Mouse (Mus musculus): ENCODE measurements around the gene Upb1. TPM values are rescaled to one million over a fixed set of nuclear protein-coding genes. Genes with fewer than 3 reads are reported as not detected.
"Not testable (repeated sequence)": the region's sequence is repeated elsewhere in the genome, so short reads cannot be mapped to it uniquely, and the experiment has no call there.

Upb1 gene
- total RNA-seq, 2 experiments from 2014 or later, result 0.22 to 0.39 TPM

- intact Hi-C loops (cut with DNase I), result no loop called here
- DNase-seq (ENCODE audit: low spot score in 2 of 2), result no peak
Observed at GRCm38 (mm10) chr10:75447489-75447888, 46.6 kb downstream of the Upb1 start.

GRCm38 (mm10) chr10:75448806-75449420 lies 48.0 kb downstream of the Upb1 start:
- intact Hi-C loops (cut with DNase I), result no loop called here
- DNase-seq (ENCODE audit: low spot score in 2 of 2), result no peak

- no peak for DNase-seq (ENCODE audit: low spot score in 2 of 2)
- intact Hi-C loops (cut with DNase I), result no loop called here
Observed at GRCm38 (mm10) chr10:75450331-75450730, 49.4 kb downstream of the Upb1 start.

- intact Hi-C loops (cut with DNase I), result no loop called here
- no peak for DNase-seq (ENCODE audit: low spot score in 2 of 2)
Observed at GRCm38 (mm10) chr10:75451036-75451786, 50.3 kb downstream of the Upb1 start.

- intact Hi-C loops (cut with DNase I); DNase-seq (ENCODE audit: low spot score in 2 of 2): not testable (repeated sequence)
Observed at GRCm38 (mm10) chr10:75456061-75456831, 55.3 kb downstream of the Upb1 start.

GRCm38 (mm10) chr10:75457852-75458251 lies 56.9 kb downstream of the Upb1 start:
- no peak for DNase-seq (ENCODE audit: low spot score in 2 of 2)
- intact Hi-C loops (cut with DNase I), result no loop called here

- DNase-seq (ENCODE audit: low spot score in 2 of 2), result no peak
- intact Hi-C loops (cut with DNase I), result no loop called here
Observed at GRCm38 (mm10) chr10:75458329-75458728, 57.4 kb downstream of the Upb1 start.

GRCm38 (mm10) chr10:75462728-75463127 lies 61.8 kb downstream of the Upb1 start:
- intact Hi-C loops (cut with DNase I), result no loop called here
- no peak for DNase-seq (ENCODE audit: low spot score in 2 of 2)

GRCm38 (mm10) chr10:75465781-75466550 lies 65.1 kb downstream of the Upb1 start:
- DNase-seq (ENCODE audit: low spot score in 2 of 2), result peak in 1 of 2 experiments; percentile 10
- intact Hi-C loops (cut with DNase I), result no loop called here

- no peak for DNase-seq (ENCODE audit: low spot score in 2 of 2)
- intact Hi-C loops (cut with DNase I), result no loop called here
Observed at GRCm38 (mm10) chr10:75473411-75473810, 72.5 kb downstream of the Upb1 start.

- DNase-seq (ENCODE audit: low spot score in 2 of 2), result no peak
Observed at GRCm38 (mm10) chr10:75474571-75474970, 73.7 kb downstream of the Upb1 start.

GRCm38 (mm10) chr10:75475139-75475850 lies 74.4 kb downstream of the Upb1 start:
- intact Hi-C loops (cut with DNase I); DNase-seq (ENCODE audit: low spot score in 2 of 2): not testable (repeated sequence)

More at GRCm38 (mm10) chr10:75474571-75474970, 73.7 kb downstream of the Upb1 start:
- intact Hi-C loops (cut with DNase I), result no loop called here

- DNase-seq (ENCODE audit: low spot score in 2 of 2), result no peak
- intact Hi-C loops (cut with DNase I), result no loop called here
Observed at GRCm38 (mm10) chr10:75477034-75477433, 76.1 kb downstream of the Upb1 start.

- DNase-seq (ENCODE audit: low spot score in 2 of 2), result no peak
- intact Hi-C loops (cut with DNase I), result loop anchor here (10.0 kb wide), 1 partner anchor 225 kb away; no protein-coding TSS in a partner anchor
Observed at GRCm38 (mm10) chr10:75479955-75480354, 79.0 kb downstream of the Upb1 start.

GRCm38 (mm10) chr10:75481703-75482102 lies 80.8 kb downstream of the Upb1 start:
- intact Hi-C loops (cut with DNase I), result loop anchor here (10.0 kb wide), 1 partner anchor 227 kb away; no protein-coding TSS in a partner anchor

GRCm38 (mm10) chr10:75482271-75482670 lies 81.4 kb downstream of the Upb1 start:
- intact Hi-C loops (cut with DNase I), result loop anchor here (10.0 kb wide), 1 partner anchor 227 kb away; no protein-coding TSS in a partner anchor
- DNase-seq (ENCODE audit: low spot score in 2 of 2), result no peak

More at GRCm38 (mm10) chr10:75481703-75482102, 80.8 kb downstream of the Upb1 start:
- DNase-seq (ENCODE audit: low spot score in 2 of 2), result no peak

GRCm38 (mm10) chr10:75482919-75483483 lies 82.1 kb downstream of the Upb1 start:
- intact Hi-C loops (cut with DNase I), result loop anchor here (10.0 kb wide), 1 partner anchor 228 kb away; no protein-coding TSS in a partner anchor
- DNase-seq (ENCODE audit: low spot score in 2 of 2), result no peak

- intact Hi-C loops (cut with DNase I), result loop anchor here (10.0 kb wide), 1 partner anchor 229 kb away; no protein-coding TSS in a partner anchor
Observed at GRCm38 (mm10) chr10:75484066-75484465, 83.2 kb downstream of the Upb1 start.

More at GRCm38 (mm10) chr10:75484066-75484465, 83.2 kb downstream of the Upb1 start:
- no peak for DNase-seq (ENCODE audit: low spot score in 2 of 2)

All from left cerebral cortex, postnatal 36 days (tissue).